Mouse (Mus musculus) heart, postnatal 0 days (tissue): Measurements from ENCODE around the gene Gna14.

Source experiments
- CTCF ChIP-seq: IDR thresholded peaks from 2 replicates; pipeline ENCODE4 v1.5.1; 2016; ENCODE audit warnings: antibody characterized with exemption, control low read depth, low read depth
- EP300 ChIP-seq: IDR thresholded peaks from 2 replicates; pipeline ENCODE4 v1.6.1; 2016; ENCODE audit warnings: antibody characterized with exemption, low read depth

GRCm38 (mm10) chr19:16580501-16580900 is 144.9 kb downstream of the Gna14 start:
- TF ChIP-seq EP300 (no peak), CTCF (no peak)
